Mouse (Mus musculus): ENCODE measurements at regions not wholly inside any gene's neighbourhood (a gene's known extent, or its start where the extent isn't known, plus 50 kb on each side); places are given as distances from the start of the nearest gene placed in this dataset.

GRCm38 (mm10) chr15:24720346-24720745 is 693.2 kb downstream of the Basp1 start:
- no peak overlapping the region for H3K27ac ChIP-seq (ENCODE audit: low read depth, low read length)
- no peaks in the 10 kb centered on the region for H3K27me3 ChIP-seq (ENCODE audit: control insufficient read depth, insufficient read depth, low read length)
- no peak overlapping the region for H3K9ac ChIP-seq (ENCODE audit: low read length)
- no peak for ATAC-seq (ENCODE audit: insufficient read depth, low FRiP score, low TSS enrichment)
- H3K4me2 ChIP-seq (ENCODE audit: low read depth), result no peak overlapping the region
- H3K9me3 ChIP-seq (ENCODE audit: control insufficient read depth, low read length), result no peaks in the 10 kb centered on the region
- no peak overlapping the region for H3K4me3 ChIP-seq (ENCODE audit: low read depth, low read length)
- no peaks in the 10 kb centered on the region for H3K4me1 ChIP-seq (ENCODE audit: control insufficient read depth, insufficient read depth, low read length)
- 79% methylated on average over 2 of the region's 2 CpGs for WGBS
- H3K36me3 ChIP-seq (ENCODE audit: control insufficient read depth, insufficient read depth, low read length), result no peaks in the 10 kb centered on the region
- DNase-seq (ENCODE audit: low spot score), result no peak

GRCm38 (mm10) chr15:24682167-24682566 is 731.4 kb downstream of the Basp1 start:
- no peak overlapping the region for H3K4me3 ChIP-seq (ENCODE audit: low read depth, low read length)
- H3K4me2 ChIP-seq (ENCODE audit: low read depth), result no peak overlapping the region
- H3K9me3 ChIP-seq (ENCODE audit: control insufficient read depth, low read length), result no peaks in the 10 kb centered on the region
- no peaks in the 10 kb centered on the region for H3K36me3 ChIP-seq (ENCODE audit: control insufficient read depth, insufficient read depth, low read length)
- no peak overlapping the region for H3K27ac ChIP-seq (ENCODE audit: low read depth, low read length)
- WGBS, result 82% methylated on average over 4 of the region's 4 CpGs
- DNase-seq (ENCODE audit: low spot score) (no peak), ATAC-seq (ENCODE audit: insufficient read depth, low FRiP score, low TSS enrichment) (no peak)
- H3K9ac ChIP-seq (ENCODE audit: low read length), result no peak overlapping the region
- no peaks in the 10 kb centered on the region for H3K4me1 ChIP-seq (ENCODE audit: control insufficient read depth, insufficient read depth, low read length)
- H3K27me3 ChIP-seq (ENCODE audit: control insufficient read depth, insufficient read depth, low read length), result no peaks in the 10 kb centered on the region

DNA sequence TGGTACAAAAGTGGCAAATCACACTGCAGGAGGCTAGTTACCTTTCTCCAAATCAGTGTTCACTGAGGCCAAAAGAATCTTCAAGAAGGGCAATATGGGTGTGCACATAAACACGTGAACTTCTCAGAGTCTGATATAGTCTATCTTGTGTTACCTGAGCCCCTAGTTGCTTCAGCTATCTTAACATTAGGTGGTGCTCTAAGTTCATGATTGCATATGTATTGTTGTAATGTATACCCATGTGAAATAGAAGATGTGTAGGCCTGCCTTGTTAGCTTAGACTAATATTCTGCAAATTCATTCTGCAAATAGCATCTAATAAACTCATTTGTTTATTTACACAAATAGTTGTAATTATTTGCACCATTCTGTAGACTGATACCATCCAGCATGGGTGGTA is 764.6 kb downstream of the Basp1 start:
- H3K4me2 ChIP-seq (ENCODE audit: low read depth), result no peak overlapping the region
- WGBS, result 89% methylated on average over 1 of the region's 1 CpGs
- no peak for DNase-seq (ENCODE audit: low spot score)

GRCm38 (mm10) chr15:24635620-24636019 is 777.9 kb downstream of the Basp1 start:
- WGBS, result 80% methylated on average over 2 of the region's 2 CpGs
- no peak overlapping the region for H3K4me3 ChIP-seq (ENCODE audit: low read depth, low read length)
- H3K9me3 ChIP-seq (ENCODE audit: control insufficient read depth, low read length), result no peaks in the 10 kb centered on the region
- H3K36me3 ChIP-seq (ENCODE audit: control insufficient read depth, insufficient read depth, low read length), result no peaks in the 10 kb centered on the region
- H3K4me2 ChIP-seq (ENCODE audit: low read depth), result no peak overlapping the region
- H3K27ac ChIP-seq (ENCODE audit: low read depth, low read length), result no peak overlapping the region
- no peaks in the 10 kb centered on the region for H3K27me3 ChIP-seq (ENCODE audit: control insufficient read depth, insufficient read depth, low read length)
- ATAC-seq (ENCODE audit: insufficient read depth, low FRiP score, low TSS enrichment) (no peak), DNase-seq (ENCODE audit: low spot score) (no peak)
- no peaks in the 10 kb centered on the region for H3K4me1 ChIP-seq (ENCODE audit: control insufficient read depth, insufficient read depth, low read length)
- no peak overlapping the region for H3K9ac ChIP-seq (ENCODE audit: low read length)

More for the DNA sequence above, 764.6 kb downstream of the Basp1 start:
- Histone ChIP-seq H3K4me1 (ENCODE audit: control insufficient read depth, insufficient read depth, low read length) (no peaks in the 10 kb centered on the region), H3K36me3 (ENCODE audit: control insufficient read depth, insufficient read depth, low read length) (no peaks in the 10 kb centered on the region), H3K9ac (ENCODE audit: low read length) (no peak overlapping the region), H3K9me3 (ENCODE audit: control insufficient read depth, low read length) (no peaks in the 10 kb centered on the region), H3K4me3 (ENCODE audit: low read depth, low read length) (no peak overlapping the region), H3K27me3 (ENCODE audit: control insufficient read depth, insufficient read depth, low read length) (no peaks in the 10 kb centered on the region), H3K27ac (ENCODE audit: low read depth, low read length) (no peak overlapping the region)
- no peak for ATAC-seq (ENCODE audit: insufficient read depth, low FRiP score, low TSS enrichment)

DNA sequence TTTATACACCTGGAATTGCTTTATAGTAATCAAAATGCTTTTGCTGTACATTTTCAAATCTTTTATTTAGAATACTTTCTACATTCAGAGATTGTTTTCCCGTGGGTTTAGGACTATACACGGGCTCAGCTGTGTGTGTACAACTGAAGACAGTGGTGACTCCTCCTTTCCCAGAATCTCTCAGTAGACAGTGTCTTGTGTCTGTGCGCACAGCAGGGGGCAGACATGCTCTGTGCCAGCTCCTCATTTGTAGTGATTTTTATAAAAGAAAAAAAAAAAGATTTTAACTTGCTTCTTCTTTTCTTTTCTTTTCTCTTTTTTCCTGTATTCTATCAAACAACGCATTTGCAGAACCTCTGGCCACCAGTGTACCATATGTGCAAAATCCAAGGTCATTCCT is 817.3 kb downstream of the Basp1 start:
- Histone ChIP-seq H3K9ac (ENCODE audit: low read length) (no peak overlapping the region), H3K27ac (ENCODE audit: low read depth, low read length) (no peak overlapping the region), H3K36me3 (ENCODE audit: control insufficient read depth, insufficient read depth, low read length) (no peaks in the 10 kb centered on the region), H3K27me3 (ENCODE audit: control insufficient read depth, insufficient read depth, low read length) (no peaks in the 10 kb centered on the region), H3K4me1 (ENCODE audit: control insufficient read depth, insufficient read depth, low read length) (no peaks in the 10 kb centered on the region), H3K9me3 (ENCODE audit: control insufficient read depth, low read length) (no peaks in the 10 kb centered on the region), H3K4me3 (ENCODE audit: low read depth, low read length) (no peak overlapping the region), H3K4me2 (ENCODE audit: low read depth) (no peak overlapping the region)
- ATAC-seq (ENCODE audit: insufficient read depth, low FRiP score, low TSS enrichment) (no peak), DNase-seq (ENCODE audit: low spot score) (peak; percentile 56)
- 64% methylated on average over 4 of the region's 4 CpGs for WGBS

DNA sequence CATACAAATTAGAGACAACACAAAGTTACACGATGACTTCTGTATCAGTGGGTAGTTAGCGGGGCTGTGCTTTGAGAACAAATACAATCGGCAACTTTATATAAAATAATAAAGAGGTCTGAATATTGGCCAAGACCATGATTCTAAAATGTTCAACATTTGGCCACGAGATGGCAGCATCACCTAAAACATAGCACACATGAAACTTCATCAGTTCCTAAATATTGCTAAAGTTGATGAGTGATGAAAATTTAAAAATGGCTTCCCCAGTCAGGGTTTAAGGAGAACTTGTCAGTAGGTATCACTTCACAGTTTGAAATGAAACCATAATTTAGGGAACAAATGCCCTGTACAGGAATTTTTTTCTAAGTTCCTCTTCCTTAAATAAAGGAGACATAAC is 824.6 kb downstream of the Basp1 start:
- no peak overlapping the region for H3K4me2 ChIP-seq (ENCODE audit: low read depth)
- H3K36me3 ChIP-seq (ENCODE audit: control insufficient read depth, insufficient read depth, low read length), result no peaks in the 10 kb centered on the region
- no peaks in the 10 kb centered on the region for H3K4me1 ChIP-seq (ENCODE audit: control insufficient read depth, insufficient read depth, low read length)
- 42% methylated on average over 4 of the region's 4 CpGs for WGBS
- H3K9me3 ChIP-seq (ENCODE audit: control insufficient read depth, low read length), result no peaks in the 10 kb centered on the region
- no peak overlapping the region for H3K9ac ChIP-seq (ENCODE audit: low read length)
- H3K27me3 ChIP-seq (ENCODE audit: control insufficient read depth, insufficient read depth, low read length), result no peaks in the 10 kb centered on the region
- H3K27ac ChIP-seq (ENCODE audit: low read depth, low read length), result no peak overlapping the region
- no peak overlapping the region for H3K4me3 ChIP-seq (ENCODE audit: low read depth, low read length)
- ATAC-seq (ENCODE audit: insufficient read depth, low FRiP score, low TSS enrichment), result no peak
- peak; percentile 32 for DNase-seq (ENCODE audit: low spot score)

DNA sequence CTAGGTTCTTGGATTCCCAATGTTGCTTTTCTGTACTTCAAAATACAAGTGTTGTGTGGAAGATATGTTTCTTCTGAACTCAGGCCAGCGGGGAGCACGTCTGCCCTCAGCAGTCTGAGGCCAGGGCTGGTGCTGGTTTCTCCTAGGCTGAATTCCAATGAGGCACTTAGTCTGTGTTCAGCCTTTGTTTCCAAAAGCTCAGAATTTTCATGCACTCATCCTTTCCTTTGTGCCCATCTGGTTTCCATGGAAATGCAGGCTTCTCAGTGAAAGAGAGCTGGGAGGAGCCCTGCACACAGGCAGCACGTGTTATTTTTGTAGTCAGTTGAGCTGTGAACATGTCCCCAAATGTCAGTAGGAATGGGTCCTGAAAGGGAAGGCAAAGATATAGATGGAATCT is 846.6 kb downstream of the Basp1 start:
- DNase-seq (ENCODE audit: low spot score), result peak; percentile 69
- H3K36me3 ChIP-seq (ENCODE audit: control insufficient read depth, insufficient read depth, low read length), result no peaks in the 10 kb centered on the region
- H3K4me1 ChIP-seq (ENCODE audit: control insufficient read depth, insufficient read depth, low read length), result no peaks in the 10 kb centered on the region
- WGBS, result 30% methylated on average over 3 of the region's 3 CpGs
- no peak overlapping the region for H3K27ac ChIP-seq (ENCODE audit: low read depth, low read length)
- H3K9me3 ChIP-seq (ENCODE audit: control insufficient read depth, low read length), result no peaks in the 10 kb centered on the region
- H3K4me3 ChIP-seq (ENCODE audit: low read depth, low read length), result no peak overlapping the region
- no peaks in the 10 kb centered on the region for H3K27me3 ChIP-seq (ENCODE audit: control insufficient read depth, insufficient read depth, low read length)
- no peak overlapping the region for H3K9ac ChIP-seq (ENCODE audit: low read length)
- ATAC-seq (ENCODE audit: insufficient read depth, low FRiP score, low TSS enrichment), result peak; percentile 95
- no peak overlapping the region for H3K4me2 ChIP-seq (ENCODE audit: low read depth)

DNA sequence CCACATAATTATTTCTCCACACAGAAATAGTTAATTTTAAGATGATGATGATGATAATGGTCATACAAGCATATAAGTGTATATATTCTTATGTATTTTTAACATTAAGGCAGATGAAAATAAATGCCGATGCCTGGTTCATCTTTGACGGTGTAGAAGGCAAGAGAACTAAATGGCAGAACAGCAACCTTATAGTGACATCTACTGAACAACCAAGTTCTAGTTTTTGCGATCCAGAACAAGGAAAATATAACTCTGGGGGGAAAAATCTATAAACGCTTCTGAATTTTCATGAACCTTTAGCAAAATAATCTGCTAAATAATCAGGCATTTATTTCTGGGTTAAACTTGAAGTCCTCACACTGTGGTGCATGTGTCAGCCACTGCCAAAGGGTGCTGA is 856.8 kb downstream of the Basp1 start:
- Histone ChIP-seq H3K36me3 (ENCODE audit: control insufficient read depth, insufficient read depth, low read length) (no peaks in the 10 kb centered on the region), H3K4me2 (ENCODE audit: low read depth) (no peak overlapping the region), H3K9me3 (ENCODE audit: control insufficient read depth, low read length) (no peaks in the 10 kb centered on the region), H3K9ac (ENCODE audit: low read length) (no peak overlapping the region), H3K27ac (ENCODE audit: low read depth, low read length) (no peak overlapping the region), H3K27me3 (ENCODE audit: control insufficient read depth, insufficient read depth, low read length) (no peaks in the 10 kb centered on the region), H3K4me3 (ENCODE audit: low read depth, low read length) (no peak overlapping the region), H3K4me1 (ENCODE audit: control insufficient read depth, insufficient read depth, low read length) (no peaks in the 10 kb centered on the region)
- 91% methylated on average over 4 of the region's 4 CpGs for WGBS
- ATAC-seq (ENCODE audit: insufficient read depth, low FRiP score, low TSS enrichment) (no peak), DNase-seq (ENCODE audit: low spot score) (no peak)

DNA sequence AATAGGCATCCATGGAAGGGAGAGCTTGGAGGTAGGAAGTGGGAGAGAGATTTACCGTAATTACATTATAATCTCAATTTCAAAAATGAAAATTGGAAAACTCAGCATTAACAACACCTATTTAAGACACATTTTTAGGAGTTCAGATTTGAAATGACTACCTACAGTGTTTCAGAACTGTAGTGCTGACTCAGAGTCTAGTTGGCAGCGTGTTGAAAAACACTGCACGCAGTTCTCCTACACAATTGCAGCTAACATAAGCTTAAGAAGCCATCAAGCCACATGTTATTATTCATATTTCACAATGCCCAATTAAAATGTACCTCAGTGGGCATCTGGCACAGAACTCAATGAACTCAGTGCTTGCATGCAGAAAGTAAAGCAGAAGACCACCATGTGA is 863.5 kb downstream of the Basp1 start:
- no peaks in the 10 kb centered on the region for H3K9me3 ChIP-seq (ENCODE audit: control insufficient read depth, low read length)
- no peaks in the 10 kb centered on the region for H3K27me3 ChIP-seq (ENCODE audit: control insufficient read depth, insufficient read depth, low read length)
- H3K4me3 ChIP-seq (ENCODE audit: low read depth, low read length), result no peak overlapping the region
- H3K27ac ChIP-seq (ENCODE audit: low read depth, low read length), result no peak overlapping the region
- no peaks in the 10 kb centered on the region for H3K4me1 ChIP-seq (ENCODE audit: control insufficient read depth, insufficient read depth, low read length)
- no peak overlapping the region for H3K9ac ChIP-seq (ENCODE audit: low read length)
- no peak for ATAC-seq (ENCODE audit: insufficient read depth, low FRiP score, low TSS enrichment)
- H3K4me2 ChIP-seq (ENCODE audit: low read depth), result no peak overlapping the region
- no peak for DNase-seq (ENCODE audit: low spot score)
- WGBS, result 95% methylated on average over 3 of the region's 3 CpGs
- no peaks in the 10 kb centered on the region for H3K36me3 ChIP-seq (ENCODE audit: control insufficient read depth, insufficient read depth, low read length)

All from neural tube, embryonic 11.5 days (tissue).